Mouse (Mus musculus) adrenal gland, adult 8-10 months (tissue): ENCODE measurements around the gene Nlrp4f. TPM values are rescaled to one million over a fixed set of nuclear protein-coding genes. Genes with fewer than 3 reads are reported as not detected.

Experiments
- DNase-seq: peaks from one replicate; pipeline ENCODE4 v3.0.0; 2022
- total RNA-seq, 4 experiments: library from RNA; stranded (reverse); gene quantifications; 2 replicates each; pipeline ENCODE4 v1.2.4; 2022

The Nlrp4f gene
- total RNA-seq, result under 1 TPM; 0.30 to 0.40 (median 0.33) TPM

DNA sequence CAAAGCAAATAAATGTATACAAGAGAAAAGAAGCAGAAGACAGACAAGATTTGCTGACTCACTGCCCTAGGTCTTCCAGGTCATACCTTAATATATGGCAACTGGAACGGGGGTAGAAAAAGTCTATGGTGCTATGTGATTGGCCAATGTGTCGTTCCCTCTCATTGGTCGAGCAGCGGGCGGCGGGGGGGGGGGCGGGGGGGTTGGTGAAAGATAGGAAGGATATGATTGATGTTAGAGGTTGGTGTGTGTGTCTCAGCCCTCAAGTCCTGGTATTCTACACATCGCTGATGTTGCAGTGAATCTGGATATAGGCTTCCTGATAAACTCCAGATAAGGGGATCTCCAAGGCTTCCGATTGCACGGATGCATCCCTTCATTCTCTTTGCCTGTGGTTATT lies at the start of gene Nlrp4f:
Nlrp4f (minus strand) TSS at position 101 of the 400 bp plus-strand sequence.
- no peak for DNase-seq

DNA sequence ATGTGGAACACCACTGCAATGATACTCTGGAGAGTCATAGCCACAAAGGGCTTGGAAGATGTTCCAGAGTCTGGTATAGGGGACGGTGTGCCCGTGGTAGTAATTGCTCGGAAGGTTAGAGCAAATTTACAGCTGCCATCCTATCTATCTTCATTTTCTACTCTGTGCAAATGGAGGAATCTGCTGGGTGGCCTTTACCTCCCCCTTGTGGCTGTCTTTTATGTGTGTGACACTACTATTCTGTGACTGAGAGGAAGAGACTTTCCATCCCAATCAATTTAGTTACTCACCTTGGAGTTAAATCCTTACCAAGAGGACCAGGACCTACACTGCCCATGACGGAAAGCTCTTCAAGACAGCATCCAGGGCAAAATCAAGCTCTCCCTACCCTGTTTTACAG lies 37.5 kb upstream of the Nlrp4f start:
- no peak for DNase-seq

DNA sequence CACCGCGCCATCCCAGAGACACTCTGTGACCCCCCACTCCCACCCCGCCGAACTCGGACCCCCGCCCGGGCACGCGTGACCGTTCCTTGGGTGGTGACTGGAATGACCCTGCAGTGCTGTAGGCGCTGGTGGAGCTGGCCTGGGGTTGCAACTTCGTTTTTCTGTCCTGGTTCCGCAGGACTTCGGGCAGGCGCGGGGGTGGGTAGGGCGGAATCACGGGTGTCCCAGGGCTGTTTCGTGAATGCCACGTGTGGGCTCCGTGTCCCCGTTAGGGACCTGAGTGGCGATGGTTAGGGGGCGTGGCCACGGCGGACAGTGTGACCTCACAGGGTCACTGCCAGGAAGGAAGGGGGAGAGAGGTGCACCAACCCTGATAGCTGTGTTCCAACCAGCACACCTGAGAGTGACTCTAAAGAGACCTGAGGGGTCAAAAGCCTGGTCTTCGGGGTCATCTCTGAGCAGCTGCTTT lies 36.6 kb upstream of the Nlrp4f start:
- DNase-seq, result no peak

- no peak for DNase-seq
These were observed 36.0 kb upstream of the Nlrp4f start for GRCm38 (mm10) chr13:65241627-65242318.

- DNase-seq, result peak; percentile 90
These were observed 35.4 kb upstream of the Nlrp4f start for GRCm38 (mm10) chr13:65241099-65241626.

GRCm38 (mm10) chr13:65240509-65241098 lies 34.8 kb upstream of the Nlrp4f start:
- DNase-seq, result peak; percentile 95

DNA sequence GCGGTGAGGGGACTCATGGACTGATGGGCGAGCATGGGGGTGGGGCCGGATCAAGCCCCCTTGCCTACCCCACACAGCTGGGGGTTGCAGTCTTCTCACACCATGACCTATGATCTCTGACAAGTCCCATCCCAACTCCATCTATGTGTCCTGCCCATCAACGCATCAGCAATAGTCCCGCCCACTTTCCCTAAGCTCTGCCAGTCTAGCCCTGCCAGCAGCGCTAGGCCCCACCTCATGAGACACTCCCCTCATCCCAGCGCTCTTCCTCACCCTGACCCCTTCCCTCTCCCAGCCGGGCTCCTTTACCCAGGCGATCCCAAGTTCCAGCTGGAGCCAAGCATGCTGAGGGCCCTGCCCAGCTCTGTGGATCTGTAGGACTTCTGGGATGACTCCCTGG lies 31.4 kb upstream of the Nlrp4f start:
- no peak for DNase-seq

GRCm38 (mm10) chr13:65226657-65227056 lies 20.9 kb upstream of the Nlrp4f start:
- no peak for DNase-seq

GRCm38 (mm10) chr13:65225945-65226344 lies 20.2 kb upstream of the Nlrp4f start:
- no peak for DNase-seq

DNA sequence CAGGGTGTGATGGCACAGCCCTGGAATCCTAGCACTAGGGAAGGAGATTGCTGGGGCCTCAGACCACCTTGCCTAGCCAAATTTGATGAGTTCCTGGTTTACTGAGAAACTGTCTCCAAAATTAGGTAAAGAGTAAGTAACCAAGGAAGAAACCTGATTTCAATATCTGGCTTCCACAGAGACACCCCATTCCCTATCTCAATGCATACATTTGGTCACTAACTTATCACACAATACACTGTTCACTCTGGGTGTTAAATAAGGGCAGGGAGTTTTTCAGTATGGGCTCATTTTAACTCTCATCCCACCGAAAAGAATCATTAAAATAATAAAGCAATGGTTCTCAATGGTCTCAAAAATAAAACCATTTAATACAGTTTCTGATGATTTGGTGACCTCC lies 5.1 kb downstream of the Nlrp4f start:
- DNase-seq, result no peak

DNA sequence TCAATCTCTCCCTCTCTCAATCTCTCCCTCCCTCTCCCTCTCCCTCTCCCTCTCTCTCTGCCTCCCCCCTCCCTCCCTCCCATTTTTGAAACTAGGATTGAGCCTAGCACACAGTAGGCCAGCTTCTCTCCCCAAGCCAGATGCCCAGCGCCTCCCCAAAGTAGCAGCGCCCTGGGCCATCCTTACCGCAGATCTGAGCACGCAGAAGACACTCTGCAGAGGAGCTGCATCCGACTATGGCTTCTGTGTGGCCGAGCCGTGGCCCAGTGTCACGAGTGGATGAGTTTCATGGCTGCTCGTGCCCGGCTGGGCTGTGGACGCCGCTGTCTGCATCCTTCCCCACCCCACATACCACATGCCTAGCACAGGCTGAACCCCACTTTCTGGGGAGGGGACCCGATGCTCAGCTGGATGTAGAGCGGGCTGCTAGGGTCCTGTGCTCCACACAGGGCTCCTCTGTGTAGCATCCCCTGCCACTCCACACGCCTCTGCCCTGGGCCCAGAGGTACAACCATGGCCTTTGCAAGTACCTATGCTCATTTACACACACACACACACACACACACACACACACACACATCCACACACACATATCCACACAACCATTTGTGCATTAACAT lies 29.2 kb downstream of the Nlrp4f start:
- no peak for DNase-seq

DNA sequence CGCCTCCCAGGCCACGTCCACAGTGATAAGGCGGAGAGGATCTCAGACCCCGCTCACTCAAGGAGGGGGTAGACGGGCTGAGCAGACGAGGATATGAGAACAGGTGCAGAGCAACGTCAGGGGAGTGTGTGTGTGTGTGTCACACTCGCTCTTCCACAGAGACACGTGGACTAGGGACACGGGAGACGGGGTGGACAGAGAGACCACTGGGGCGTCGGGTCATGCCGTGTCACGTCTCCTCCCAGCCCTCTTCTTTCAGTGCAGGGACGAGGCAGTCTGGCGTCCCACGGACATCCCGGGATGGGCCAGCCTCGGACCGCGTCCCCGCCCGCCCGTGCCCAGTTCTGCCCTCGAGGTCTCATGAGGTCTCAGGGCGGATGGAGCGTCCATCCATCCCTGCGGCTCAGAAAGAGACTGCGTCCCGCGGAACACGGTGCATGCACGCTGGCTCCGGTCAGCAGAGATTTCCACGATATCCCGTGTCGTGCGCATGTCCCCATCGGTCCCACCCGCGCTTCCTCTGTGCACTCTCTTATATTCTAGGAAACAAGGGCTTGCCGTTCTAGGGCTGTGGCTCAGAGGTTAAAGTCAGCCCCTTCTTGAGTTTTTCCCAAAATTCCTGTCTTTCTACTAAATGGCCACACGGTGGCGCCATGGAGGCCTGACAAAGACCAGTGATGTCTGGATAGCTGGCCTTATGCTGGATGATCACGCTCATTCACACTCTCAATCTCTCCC lies 29.9 kb downstream of the Nlrp4f start:
- DNase-seq, result peak; percentile 4

DNA sequence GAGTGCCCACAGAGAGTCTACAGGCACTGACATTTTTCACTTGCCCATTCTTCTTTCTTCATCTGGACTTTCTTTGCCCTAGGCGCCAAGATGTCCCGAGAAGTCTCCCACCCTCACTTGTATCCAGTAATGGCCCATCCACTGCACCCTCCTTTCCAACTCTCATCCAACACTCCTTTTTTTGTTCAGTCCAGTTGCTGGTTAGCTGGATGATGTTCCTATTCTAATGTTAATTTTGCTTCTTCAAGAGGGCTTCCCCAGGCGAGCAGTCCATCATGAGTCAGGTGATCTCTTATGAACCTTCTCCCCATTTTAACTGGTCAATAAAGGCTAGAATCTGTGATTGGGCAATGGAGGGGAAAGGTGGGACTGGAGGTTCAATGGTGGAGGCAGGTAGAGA lies 31.7 kb downstream of the Nlrp4f start:
- DNase-seq, result no peak

DNA sequence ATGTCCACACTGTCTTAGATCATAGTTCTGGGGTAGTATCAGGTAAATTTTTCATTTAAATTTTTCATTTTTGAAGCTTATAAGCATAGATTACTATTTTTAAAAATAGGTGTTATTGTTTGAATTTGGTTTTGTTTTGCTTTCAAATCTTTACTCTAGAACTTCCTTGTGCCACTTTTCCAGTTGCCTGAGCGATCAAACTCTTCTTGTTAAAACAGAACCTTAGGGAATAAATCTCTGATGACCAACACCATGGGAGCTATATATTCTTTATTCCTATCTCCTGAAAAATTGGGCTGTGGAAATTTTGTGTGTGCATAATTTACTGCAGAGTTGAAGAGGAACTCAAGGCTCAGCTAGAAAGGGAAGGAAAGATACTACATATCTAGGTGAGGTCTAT lies 55.8 kb downstream of the Nlrp4f start, which contains the start of gene Olfr466:
Olfr466 (plus strand) TSS at position 301 of the 400 bp plus-strand sequence.
- no peak for DNase-seq

- DNase-seq, result no peak
These were observed 68.0 kb downstream of the Nlrp4f start, which contains the start of gene Olfr465-ps1 for GRCm38 (mm10) chr13:65137789-65138188. TSS of gene Olfr465-ps1 (plus strand) at chr13:65138089.

Other genes with a start within 250 kb of the Nlrp4f start
- gene Spata31d1c, start 172.9 kb downstream of the Nlrp4f start, total RNA-seq, result not detected
- gene Prss47, start 153.2 kb downstream of the Nlrp4f start, total RNA-seq, result not detected
- gene Mfsd14b, start 93.0 kb downstream of the Nlrp4f start, total RNA-seq, result 10 to 100 TPM; 42.3 to 48.7 (median 45.9) TPM
- not detected for gene Olfr465-ps1, start 67.9 kb downstream of the Nlrp4f start, total RNA-seq
- not detected for gene Olfr466, start 55.7 kb downstream of the Nlrp4f start, total RNA-seq
- under 1 TPM in 1 of 4 experiments, not detected in 3; 0.28 TPM for gene Gm10775, start 53.6 kb upstream of the Nlrp4f start, total RNA-seq
- 10 to 100 TPM; 24.5 to 41.4 (median 32.6) TPM for gene Zfp369, start 72.8 kb upstream of the Nlrp4f start, total RNA-seq